Mouse (Mus musculus): ENCODE results near the gene Tmem202. TPM values are rescaled to one million over a fixed set of nuclear protein-coding genes. Genes with fewer than 3 reads are reported as not detected.
A peak's percentile ranks its signal among the peaks of the same experiment; 100 is the strongest.

Gene Tmem202
- total RNA-seq (2021) = 1 to 10 TPM; 3.6 to 4.1 TPM
- long read RNA-seq, experiment 1, partial matches to known transcripts = 0 of 6 reads
- long read RNA-seq, experiment 1, other reads (novel, unspliced or antisense) = 6 of 6 reads
- long read RNA-seq, experiment 2, partial matches to known transcripts = 1 of 1 reads
- long read RNA-seq, experiment 2, other reads (novel, unspliced or antisense) = 0 of 1 reads

GRCm38 (mm10) chr9:59539441-59540137 lies at the start of gene Tmem202, which contains the start of gene Hexa:
Gene Tmem202, minus strand, starts transcription at chr9:59539847.
Gene Hexa, plus strand, starts transcription at chr9:59539540.
- DNase-seq = peak; percentile 90 to 91

- DNase-seq = no peak
These were observed 49.3 kb upstream of the Tmem202 start for GRCm38 (mm10) chr9:59588710-59589671.

- DNase-seq = no peak
These were observed 48.6 kb upstream of the Tmem202 start for GRCm38 (mm10) chr9:59588252-59588651.

DNA sequence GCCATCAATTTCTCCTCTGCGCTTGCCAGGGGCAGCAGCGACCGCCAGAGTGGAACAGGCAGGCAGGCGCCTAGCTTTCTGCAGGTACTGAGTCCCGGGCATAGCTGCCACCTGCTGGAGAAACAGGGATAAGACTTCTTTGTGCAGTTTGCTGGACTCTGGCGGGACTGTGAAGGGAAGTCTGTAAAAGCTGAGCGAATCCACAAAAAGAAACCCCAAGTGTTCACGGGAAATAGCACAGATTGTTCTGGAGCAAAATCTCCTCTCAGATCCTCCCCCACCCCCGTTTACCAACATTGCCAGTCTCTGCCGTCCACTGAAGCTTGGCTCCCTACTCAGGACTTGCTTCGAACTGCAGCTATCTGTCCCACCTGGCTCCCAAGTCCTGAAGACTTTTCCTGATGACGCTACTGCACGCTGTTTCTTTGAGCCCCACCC lies 45.2 kb upstream of the Tmem202 start:
- DNase-seq = peak; percentile 74 to 84

GRCm38 (mm10) chr9:59578505-59578867 lies 38.8 kb upstream of the Tmem202 start:
- peak in 1 of 2 experiments; percentile 12 for DNase-seq

DNA sequence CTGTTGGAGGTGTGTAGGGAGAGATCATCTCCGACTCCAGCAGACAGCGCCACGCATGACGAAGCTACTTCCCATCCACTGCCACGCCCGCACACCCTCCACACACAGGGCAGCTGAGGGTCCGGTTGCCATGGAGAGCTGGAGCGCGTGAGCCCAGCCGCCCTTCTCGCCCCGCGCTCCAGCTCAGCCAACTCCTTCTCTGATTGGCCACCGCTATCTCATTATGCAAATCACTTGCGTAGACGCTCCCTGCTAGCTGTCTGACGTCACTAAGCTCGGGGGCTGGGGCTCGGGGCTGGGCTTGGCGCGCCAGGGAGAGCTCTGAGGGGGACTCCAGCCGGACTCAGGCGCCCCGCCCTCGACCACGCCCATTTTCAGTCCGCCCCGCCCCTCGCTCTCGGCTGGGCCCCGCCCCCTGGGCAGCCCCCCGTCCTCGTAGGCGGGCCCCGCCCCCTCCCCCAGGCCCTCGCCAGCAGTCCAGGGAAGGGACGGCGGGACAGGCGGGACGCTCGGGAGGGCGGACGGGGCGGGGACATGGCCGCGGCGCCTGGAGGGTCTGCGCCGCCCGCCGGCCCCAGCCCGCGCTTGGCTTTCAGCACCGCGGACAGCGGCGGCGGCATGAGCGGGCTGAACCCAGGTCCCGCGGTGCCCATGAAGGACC lies 38.3 kb upstream of the Tmem202 start, which contains the start of gene Celf6:
Gene Celf6, plus strand, starts transcription at position 74 of the 661 bp plus-strand sequence.
- DNase-seq = peak; percentile 89 to 93

DNA sequence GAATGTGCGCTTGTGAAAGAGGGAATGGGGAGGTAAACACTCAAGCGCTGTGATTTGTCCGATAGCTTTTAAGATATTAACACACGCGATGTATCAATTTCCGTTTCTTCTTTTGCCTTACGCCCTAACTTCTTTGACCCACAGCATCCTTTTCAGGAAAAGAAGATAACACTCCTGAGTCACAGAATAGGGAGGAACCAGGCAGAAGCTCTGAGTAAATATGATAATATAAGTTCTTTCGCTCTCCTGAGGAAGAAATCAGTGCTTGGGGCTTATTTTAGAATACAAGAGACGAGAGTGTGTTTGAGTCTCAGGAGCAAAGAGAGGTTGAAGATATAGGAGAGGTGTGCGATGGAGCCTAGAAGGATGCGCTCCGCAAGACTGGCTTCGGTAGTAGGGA lies 37.8 kb upstream of the Tmem202 start:
- DNase-seq = no peak

DNA sequence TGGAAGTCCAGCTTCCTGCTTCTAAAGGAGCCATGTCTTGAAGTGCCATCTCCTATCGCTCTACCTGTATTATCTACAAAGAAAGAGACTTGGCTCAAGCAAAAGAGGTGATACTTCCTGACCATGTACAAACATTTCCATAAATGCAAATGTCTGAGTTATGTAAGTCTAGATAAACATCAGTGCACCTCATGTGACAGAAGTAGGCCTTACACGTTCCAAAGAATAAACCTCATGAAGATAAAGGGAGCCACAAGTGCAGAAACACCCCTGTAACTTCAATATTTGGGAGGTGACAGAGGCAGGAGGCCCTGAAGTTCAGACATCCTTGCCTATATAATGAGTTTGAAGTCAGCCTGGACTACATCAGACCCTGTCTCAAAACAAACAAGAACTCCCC lies 32.2 kb upstream of the Tmem202 start:
- no peak for DNase-seq

- peak; percentile 65 to 82 for DNase-seq
These were observed 27.5 kb upstream of the Tmem202 start for GRCm38 (mm10) chr9:59567111-59567510.

- peak; percentile 90 to 93 for DNase-seq
These were observed 26.0 kb upstream of the Tmem202 start for GRCm38 (mm10) chr9:59565600-59565999.

GRCm38 (mm10) chr9:59553719-59554118 lies 14.1 kb upstream of the Tmem202 start:
- no peak for DNase-seq

DNA sequence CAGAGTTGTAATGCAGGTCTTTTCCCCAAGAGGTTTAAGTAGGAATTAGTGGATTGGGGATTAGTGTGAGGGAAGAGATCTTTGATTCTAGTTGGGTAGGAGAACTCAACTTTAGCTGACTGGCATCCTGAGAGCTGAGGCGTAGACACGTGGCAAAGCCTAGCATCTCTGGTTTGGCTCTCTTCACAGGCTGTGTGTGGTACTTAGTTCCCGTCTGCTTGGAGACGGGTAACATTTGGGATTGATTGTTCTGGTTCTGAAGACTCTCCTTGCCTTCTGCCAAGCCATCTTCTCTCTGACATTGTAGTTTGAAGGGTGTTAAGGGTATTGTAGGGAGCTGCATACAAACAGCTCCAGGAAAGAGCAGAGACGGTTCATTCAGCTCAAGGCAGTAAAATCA lies 13.0 kb upstream of the Tmem202 start:
- DNase-seq = no peak

GRCm38 (mm10) chr9:59551620-59552031 lies 12.0 kb upstream of the Tmem202 start:
- DNase-seq = peak; percentile 45 to 69

- no peak for DNase-seq
These were observed 11.4 kb upstream of the Tmem202 start for GRCm38 (mm10) chr9:59551017-59551416.

- no peak for DNase-seq
These were observed 10.4 kb upstream of the Tmem202 start for GRCm38 (mm10) chr9:59550077-59550476.

DNA sequence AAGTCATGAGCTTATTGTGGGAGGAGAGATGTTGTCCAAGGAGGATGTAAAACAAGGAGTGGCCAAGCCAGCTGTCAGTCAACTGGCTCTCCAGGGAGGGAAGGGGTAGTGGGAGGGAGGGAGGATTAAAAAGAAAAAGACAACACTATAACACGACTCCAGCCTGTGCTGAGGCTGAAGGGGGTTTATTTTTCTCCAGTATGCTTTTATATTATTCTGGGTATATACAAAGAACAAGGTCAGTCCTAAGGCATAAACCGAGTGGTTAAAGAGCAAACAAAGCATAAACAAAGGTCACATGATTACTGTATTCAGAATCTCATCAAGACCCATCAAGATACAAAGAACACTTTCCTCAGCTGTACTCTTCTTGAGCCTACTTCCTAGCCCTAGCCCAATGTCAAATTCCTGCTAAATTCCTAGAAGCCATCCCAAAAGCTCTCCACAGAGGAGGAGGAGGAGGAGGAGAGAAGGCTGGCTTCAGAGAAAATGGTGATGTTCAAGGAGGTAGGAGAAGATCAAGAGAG lies 9.4 kb upstream of the Tmem202 start:
- no peak for DNase-seq

DNA sequence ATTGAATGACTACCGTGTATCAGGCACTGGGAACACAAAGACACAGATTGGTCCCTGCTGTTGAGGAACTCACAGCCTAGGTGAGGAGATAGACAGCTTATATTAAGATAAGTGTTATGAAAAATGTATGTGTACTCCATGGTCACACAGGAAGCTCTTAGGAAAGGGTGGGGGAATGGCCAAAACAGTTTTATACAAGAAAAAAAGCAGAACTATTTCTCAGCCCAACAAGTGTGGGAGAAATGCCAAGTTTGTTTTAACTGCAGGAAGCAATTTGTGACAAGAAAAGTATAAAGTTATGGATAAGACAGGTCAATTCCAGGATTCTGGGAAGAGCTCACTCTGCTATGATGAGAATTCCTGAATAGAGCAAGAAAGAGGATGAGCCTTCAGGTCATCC lies 8.2 kb upstream of the Tmem202 start:
- DNase-seq = no peak

DNA sequence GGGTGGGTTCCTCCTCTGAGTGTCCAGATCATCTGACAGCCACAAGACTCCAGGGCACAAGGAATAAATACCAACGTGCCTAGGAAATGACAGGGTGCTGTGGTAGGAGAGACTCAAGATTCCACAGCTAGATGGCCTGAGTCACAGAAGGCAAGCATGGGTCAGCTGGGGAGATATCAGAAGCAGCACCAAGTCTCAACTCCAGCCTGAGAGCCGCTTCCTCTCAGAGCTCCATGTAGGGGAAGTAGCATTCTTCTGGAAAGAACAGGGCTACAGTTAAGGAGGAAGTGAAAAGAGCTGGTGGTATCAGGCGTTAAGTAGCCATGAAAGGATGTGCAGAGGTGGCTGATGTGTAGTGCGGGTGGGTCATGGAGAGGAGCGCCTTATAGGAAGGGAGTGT lies 5.1 kb upstream of the Tmem202 start:
- no peak for DNase-seq

- DNase-seq = no peak
These were observed 3.2 kb upstream of the Tmem202 start for GRCm38 (mm10) chr9:59542766-59543324.

GRCm38 (mm10) chr9:59541617-59542016 lies 2.0 kb upstream of the Tmem202 start:
- no peak for DNase-seq

- DNase-seq = peak; percentile 76 to 80
These were observed 2.0 kb downstream of the Tmem202 start for GRCm38 (mm10) chr9:59537651-59538050.

Measured in adrenal gland, postnatal 36 days (tissue).